Mouse (Mus musculus) stomach, embryonic 16.5 days (tissue): ENCODE results near the gene Epha7. TPM values are rescaled to one million over a fixed set of nuclear protein-coding genes. Genes with fewer than 3 reads are reported as not detected.

Experiments
- ATAC-seq: fragments of 200-750 bp; cut with Nextera tagmentation; 2 replicates; pipeline ENCODE4 v1.8.0; 2017; ENCODE audit warnings: moderate number of reproducible peaks, moderate TSS enrichment; ENCODE audit not compliant: insufficient read depth, low FRiP score
- H3K27ac ChIP-seq: fragments of 300-500 bp; sonication (generic); 2 replicates; pipeline ENCODE4 v1.5.1; 2014; ENCODE audit warnings: low read length
- H3K27me3 ChIP-seq: fragments of 300-500 bp; sonication (generic); 2 replicates; pipeline ENCODE4 v1.6.1; 2014; ENCODE audit warnings: low read length, control low read depth, mixed read lengths; ENCODE audit not compliant: control insufficient read depth, insufficient read depth
- H3K36me3 ChIP-seq: fragments of 300-500 bp; sonication (generic); 2 replicates; pipeline ENCODE4 v1.6.1; 2014; ENCODE audit warnings: low read length; ENCODE audit not compliant: control insufficient read depth, insufficient read depth
- H3K4me1 ChIP-seq: fragments of 300-500 bp; sonication (generic); 2 replicates; pipeline ENCODE4 v1.6.1; 2014; ENCODE audit warnings: low read length, control low read depth, mixed read lengths; ENCODE audit not compliant: control insufficient read depth, insufficient read depth
- H3K4me2 ChIP-seq: fragments of 300-500 bp; sonication (generic); 2 replicates; pipeline ENCODE4 v1.6.1; 2014; ENCODE audit warnings: low read depth, low read length, mixed read lengths
- H3K4me3 ChIP-seq: fragments of 300-500 bp; sonication (generic); replicated peaks from 2 replicates; pipeline ENCODE4 v1.5.1; 2014; ENCODE audit warnings: mild to moderate bottlenecking, low read length
- H3K9ac ChIP-seq: fragments of 300-500 bp; sonication (generic); 2 replicates; pipeline ENCODE4 v1.6.1; 2014; ENCODE audit warnings: low read length
- H3K9me3 ChIP-seq: fragments of 300-500 bp; sonication (generic); replicated peaks from 2 replicates; pipeline ENCODE4 v1.6.1; 2016; ENCODE audit warnings: low read length, control low read depth; ENCODE audit not compliant: control insufficient read depth
- WGBS: fragments of 180-500 bp; shearing (Covaris S2); extraction: QIAGEN DNeasy Blood & Tissue Kit; methylation state at CpG from one replicate; pipeline ENCODE4 v1.1.7; 2014; 5-methylcytosine and 5-hydroxymethylcytosine counted together
- polyA plus RNA-seq: library from polyadenylated mRNA; unstranded; fragments of >200 nt; fragmentation: Nextera tagmentation; extraction: Ambion mirVana; gene quantifications from 2 replicates; pipeline ENCODE4 v1.2.1, GENCODE M21; 2015

The Epha7 gene
- polyA plus RNA-seq, 1 experiment from 2014 or later: 23.4 TPM

DNA sequence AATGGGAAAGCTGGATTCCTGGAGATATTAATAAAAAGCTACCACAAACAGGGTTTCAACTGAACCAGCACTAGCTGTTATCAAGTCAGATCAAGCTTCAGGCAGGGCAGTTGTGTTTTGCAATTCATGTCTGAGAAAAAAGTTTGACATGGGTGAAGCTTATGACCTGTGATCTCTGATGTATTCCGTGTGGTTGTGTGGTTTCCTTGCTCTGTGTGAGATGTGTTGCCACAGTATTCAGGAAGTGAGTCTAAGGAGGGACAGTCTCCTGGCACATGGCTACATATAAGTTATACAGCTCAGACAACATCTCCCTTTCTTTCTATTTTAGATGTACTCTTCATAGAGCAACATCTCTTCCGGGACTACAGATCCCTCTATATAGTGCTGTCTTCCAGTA lies 99.1 kb downstream of the Epha7 start:
- Histone ChIP-seq H3K36me3 (no peaks in the 10 kb centered on the region), H3K4me1 (no peaks in the 10 kb centered on the region), H3K4me2 (no peak overlapping the region), H3K4me3 (no peak overlapping the region), H3K27ac (no peak overlapping the region), H3K9me3 (no peaks in the 10 kb centered on the region), H3K27me3 (no peaks in the 10 kb centered on the region), H3K9ac (no peak overlapping the region)
- 86% methylated on average over 2 of the region's 2 CpGs for WGBS
- ATAC-seq: no peak

DNA sequence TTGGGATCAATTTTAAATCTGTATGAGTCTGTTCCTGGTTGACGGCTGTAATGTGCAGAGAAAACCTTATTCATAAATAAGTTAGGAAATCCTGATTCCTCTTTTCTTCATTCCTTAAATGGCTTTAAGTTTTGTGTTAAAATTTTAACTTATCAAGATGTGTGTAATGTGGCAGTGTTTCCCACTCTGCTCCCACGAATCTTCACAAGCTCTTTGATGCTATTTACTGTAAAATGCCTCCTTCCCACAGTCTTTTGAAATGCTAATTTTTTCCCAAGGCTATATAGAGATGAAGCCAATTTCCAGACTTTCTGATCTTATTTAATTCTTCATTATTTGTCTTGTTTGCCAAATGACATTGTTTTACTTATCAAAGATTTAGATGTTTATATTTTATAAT lies 100.7 kb downstream of the Epha7 start:
- Histone ChIP-seq H3K4me3 (no peak overlapping the region), H3K27ac (no peak overlapping the region), H3K4me1 (no peaks in the 10 kb centered on the region), H3K4me2 (no peak overlapping the region), H3K9me3 (no peaks in the 10 kb centered on the region), H3K27me3 (no peaks in the 10 kb centered on the region), H3K9ac (no peak overlapping the region), H3K36me3 (no peaks in the 10 kb centered on the region)
- ATAC-seq: no peak
- WGBS: 62% methylated on average over 2 of the region's 2 CpGs

DNA sequence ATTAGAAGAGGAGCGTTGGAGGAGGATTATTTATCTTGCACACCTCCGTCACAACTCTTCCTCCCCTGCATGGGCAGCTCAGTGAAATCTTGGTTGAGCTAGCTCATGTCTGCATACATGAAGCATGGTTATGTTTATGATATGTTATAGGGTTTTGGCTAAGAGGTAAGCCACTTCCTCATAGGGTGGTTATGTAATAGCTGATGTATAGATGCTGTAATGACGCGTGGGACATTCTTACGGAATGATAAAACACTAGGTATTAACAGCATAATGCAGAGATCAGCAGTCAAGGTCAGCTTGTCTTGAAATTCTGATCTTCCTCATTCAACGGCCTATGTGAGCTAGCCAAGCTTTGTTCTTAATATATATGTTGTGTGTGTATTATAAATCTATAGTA lies 107.7 kb downstream of the Epha7 start:
- WGBS: 85% methylated on average over 6 of the region's 6 CpGs
- Histone ChIP-seq H3K36me3 (no peaks in the 10 kb centered on the region), H3K9me3 (no peaks in the 10 kb centered on the region), H3K4me2 (no peak overlapping the region), H3K27me3 (no peaks in the 10 kb centered on the region), H3K4me3 (no peak overlapping the region), H3K9ac (no peak overlapping the region), H3K4me1 (no peaks in the 10 kb centered on the region), H3K27ac (no peak overlapping the region)
- ATAC-seq: no peak

DNA sequence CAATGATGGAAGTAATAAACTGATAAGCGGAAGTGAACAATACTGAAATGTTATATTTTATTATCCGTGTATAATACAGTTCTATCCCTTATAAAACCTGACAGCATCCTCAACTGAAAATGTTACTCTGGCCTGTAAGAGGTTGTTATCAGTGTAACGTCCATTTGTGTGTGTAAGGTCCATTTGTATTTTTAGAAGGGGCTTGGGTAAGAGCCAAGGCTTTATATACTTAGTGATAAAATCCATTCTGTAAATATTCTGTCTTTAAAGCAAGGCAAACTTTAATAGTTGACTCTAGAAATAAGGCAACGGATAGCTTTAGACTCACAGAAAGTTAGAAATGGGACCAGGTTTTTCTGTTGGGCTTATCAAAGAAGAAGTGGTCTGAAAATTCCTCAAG lies 113.1 kb downstream of the Epha7 start:
- H3K4me1 ChIP-seq: no peaks in the 10 kb centered on the region
- no peak overlapping the region for H3K4me2 ChIP-seq
- H3K36me3 ChIP-seq: no peaks in the 10 kb centered on the region
- no peak overlapping the region for H3K27ac ChIP-seq
- H3K9ac ChIP-seq: no peak overlapping the region
- no peak overlapping the region for H3K4me3 ChIP-seq
- 51% methylated on average over 4 of the region's 4 CpGs for WGBS
- H3K9me3 ChIP-seq: no peaks in the 10 kb centered on the region
- ATAC-seq: peak; percentile 58; the same call in 1 of the 2 replicates
- H3K27me3 ChIP-seq: no peaks in the 10 kb centered on the region

DNA sequence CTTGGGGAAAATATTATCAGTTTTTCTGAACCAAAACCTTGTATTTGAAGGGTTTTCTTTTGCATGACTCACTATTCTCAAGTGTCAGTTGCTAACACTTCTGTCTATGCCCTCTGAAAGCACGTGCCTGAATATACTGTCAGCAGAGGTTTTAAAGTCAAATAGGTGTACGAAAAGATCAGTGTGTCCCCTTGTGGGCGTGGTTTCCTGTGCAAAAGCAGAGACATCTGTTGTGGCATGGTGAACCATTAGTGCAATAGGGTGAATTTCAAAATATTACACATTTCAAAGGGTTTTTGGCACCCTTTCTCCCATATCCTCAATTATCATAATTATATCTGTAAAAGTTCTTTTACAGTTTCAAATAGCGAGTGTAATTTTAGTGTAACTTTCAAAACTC lies 120.5 kb downstream of the Epha7 start:
- H3K36me3 ChIP-seq: no peaks in the 10 kb centered on the region
- H3K4me1 ChIP-seq: no peaks in the 10 kb centered on the region
- no peaks in the 10 kb centered on the region for H3K9me3 ChIP-seq
- whole genome bisulfite sequencing: 83% methylated on average over 4 of the region's 4 CpGs
- no peak overlapping the region for H3K4me3 ChIP-seq
- no peak for ATAC-seq
- H3K27me3 ChIP-seq: no peaks in the 10 kb centered on the region
- H3K27ac ChIP-seq: no peak overlapping the region
- H3K9ac ChIP-seq: no peak overlapping the region
- no peak overlapping the region for H3K4me2 ChIP-seq

DNA sequence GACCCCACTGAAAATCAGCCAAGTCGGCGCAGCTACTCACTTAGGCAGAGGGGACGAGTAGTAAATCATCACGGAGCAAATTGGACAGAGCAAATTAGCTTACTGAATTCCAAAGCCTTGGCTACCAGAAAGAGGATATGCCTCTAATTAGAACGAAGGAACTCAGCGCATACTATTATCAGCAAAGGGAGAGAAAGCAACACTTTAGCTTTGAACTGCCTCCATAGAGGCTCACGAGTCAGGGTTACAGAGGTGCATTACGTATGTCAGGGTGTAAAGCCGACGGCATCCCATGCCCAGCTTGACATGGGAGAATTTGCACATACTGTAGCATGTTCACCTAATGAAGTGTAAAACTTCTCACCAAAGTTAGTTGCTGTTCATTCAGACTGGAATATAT lies 121.9 kb downstream of the Epha7 start:
- Histone ChIP-seq H3K27ac (no peak overlapping the region), H3K4me2 (no peak overlapping the region), H3K36me3 (no peaks in the 10 kb centered on the region), H3K9ac (no peak overlapping the region), H3K9me3 (no peaks in the 10 kb centered on the region), H3K4me3 (no peak overlapping the region), H3K4me1 (no peaks in the 10 kb centered on the region), H3K27me3 (no peaks in the 10 kb centered on the region)
- 74% methylated on average over 10 of the region's 10 CpGs for WGBS
- ATAC-seq: no peak

DNA sequence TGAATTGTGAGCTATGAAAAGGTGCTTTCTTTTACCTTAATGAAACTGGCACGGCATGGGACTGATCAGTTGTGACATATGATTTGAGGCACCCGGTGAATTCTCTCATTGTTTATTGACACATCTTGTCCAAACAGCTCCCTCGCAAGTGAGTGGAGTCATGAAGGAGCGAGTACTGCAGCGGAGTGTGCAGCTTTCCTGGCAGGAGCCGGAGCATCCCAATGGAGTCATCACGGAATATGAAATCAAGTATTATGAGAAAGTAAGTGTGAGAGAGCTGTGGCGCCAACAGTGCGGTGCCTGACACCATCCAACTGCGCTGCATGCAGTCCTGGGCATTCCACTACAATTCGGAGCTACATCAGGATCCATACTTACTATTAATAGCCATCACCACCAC lies 122.6 kb downstream of the Epha7 start:
- Histone ChIP-seq H3K36me3 (no peaks in the 10 kb centered on the region), H3K27ac (no peak overlapping the region), H3K9ac (no peak overlapping the region), H3K4me2 (no peak overlapping the region), H3K27me3 (no peaks in the 10 kb centered on the region), H3K4me3 (no peak overlapping the region), H3K9me3 (no peaks in the 10 kb centered on the region), H3K4me1 (no peaks in the 10 kb centered on the region)
- ATAC-seq: no peak
- WGBS: 80% methylated on average over 11 of the region's 11 CpGs

DNA sequence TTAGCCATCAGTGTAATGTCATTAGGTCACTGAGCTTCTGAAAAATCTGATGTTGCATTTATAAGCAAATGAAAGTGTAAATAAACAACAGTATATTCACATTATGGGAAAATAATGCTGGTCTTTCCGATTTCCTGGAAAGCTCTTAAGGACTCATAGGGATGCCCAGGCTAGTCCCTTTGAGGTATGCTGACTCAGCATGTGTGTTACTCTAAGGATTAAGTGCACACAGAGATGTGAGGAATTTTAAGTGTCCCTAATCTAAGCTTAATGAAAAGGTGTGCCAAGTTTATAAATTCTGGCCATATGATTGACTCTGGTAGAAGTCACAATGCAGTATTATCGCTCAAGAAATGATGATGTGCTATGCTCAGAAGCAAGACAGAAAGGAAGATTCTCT lies 127.8 kb downstream of the Epha7 start:
- Histone ChIP-seq H3K4me3 (no peak overlapping the region), H3K4me2 (no peak overlapping the region), H3K27me3 (no peaks in the 10 kb centered on the region), H3K9me3 (no peaks in the 10 kb centered on the region), H3K27ac (no peak overlapping the region), H3K9ac (no peak overlapping the region), H3K36me3 (no peaks in the 10 kb centered on the region), H3K4me1 (no peaks in the 10 kb centered on the region)
- WGBS: 89% methylated on average over 2 of the region's 2 CpGs
- no peak for ATAC-seq

DNA sequence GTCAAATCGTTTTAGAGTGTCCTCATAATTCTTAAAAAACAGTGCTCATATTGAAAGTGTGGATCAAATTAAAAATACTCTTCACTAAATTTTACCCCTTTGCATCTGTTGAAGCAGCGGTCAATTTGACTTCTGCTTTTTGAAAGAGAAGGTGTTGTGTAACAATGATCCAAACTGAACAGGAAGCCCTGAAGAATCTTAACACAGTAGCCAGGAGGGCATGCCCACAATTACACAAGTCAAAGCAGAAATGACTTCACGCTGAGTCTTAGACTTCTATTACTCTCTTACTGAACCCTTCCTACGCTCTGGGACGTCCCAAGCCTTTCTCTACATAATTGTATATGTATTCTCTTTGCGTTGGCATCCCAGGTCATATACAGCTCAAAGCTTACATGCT lies 131.3 kb downstream of the Epha7 start:
- ATAC-seq: no peak
- Histone ChIP-seq H3K36me3 (no peaks in the 10 kb centered on the region), H3K9ac (no peak overlapping the region), H3K9me3 (no peaks in the 10 kb centered on the region), H3K4me2 (no peak overlapping the region), H3K27me3 (no peaks in the 10 kb centered on the region), H3K4me1 (no peaks in the 10 kb centered on the region), H3K4me3 (no peak overlapping the region), H3K27ac (no peak overlapping the region)
- WGBS: 84% methylated on average over 6 of the region's 6 CpGs
